Comparison of ENCODE assay signal across 9 mouse cellular contexts in the genomic region with DNA sequence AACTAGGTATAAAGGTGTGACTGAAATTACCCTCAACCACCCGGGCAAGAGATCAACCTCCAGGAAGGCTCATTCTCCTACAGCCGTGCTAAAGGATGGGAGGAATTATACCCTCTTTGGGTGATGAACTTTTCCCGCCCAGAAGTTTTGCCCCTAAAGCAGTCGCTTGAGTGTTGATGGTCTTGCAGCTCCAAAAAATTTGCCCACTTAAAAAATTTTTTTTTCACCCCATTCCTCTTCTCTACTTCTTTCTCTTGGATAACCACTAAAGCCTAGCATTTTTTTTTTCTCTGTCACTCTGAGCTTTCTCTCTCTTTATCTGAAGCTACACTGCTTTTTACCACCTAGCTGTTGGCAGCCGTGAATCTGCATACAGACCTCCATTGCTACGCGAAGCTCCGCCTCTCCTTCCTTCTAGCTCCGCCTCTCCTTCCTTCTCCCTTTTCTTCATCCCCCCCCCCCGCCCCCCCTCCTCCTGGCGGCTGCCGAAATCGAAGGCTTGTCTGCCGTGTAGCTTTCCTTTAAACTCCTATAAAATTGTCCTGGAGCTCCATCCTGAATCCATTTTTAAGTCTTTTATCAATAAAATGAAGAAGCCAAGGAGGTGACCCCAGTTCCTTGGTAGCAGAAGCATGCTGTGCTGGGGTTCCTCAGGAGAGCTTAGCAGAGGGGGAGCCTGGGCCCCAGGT. TPM values are rescaled to one million over a fixed set of nuclear protein-coding genes. Genes with fewer than 3 reads are reported as not detected.
DNase-seq lines count a peak whose midpoint lies in the region; ATAC-seq and TF ChIP-seq lines count a peak whose summit lies in the region.
"Had no signal": no experiment of that assay in that cellular context is flagged by ENCODE, and none has a peak within 500 bp of the region (broad histone marks: within the 10 kb centered on the region; RNA-seq: fewer than 3 reads in every experiment).

No protein-coding gene starts in this region.

- peak overlapping the region; percentile 23 for H3K4me2 ChIP-seq in forebrain, embryonic 14.5 days (ENCODE audit: low read length)
- H3K4me2 ChIP-seq in liver, embryonic 13.5 days: peak overlapping the region; percentile 71
- H3K4me2 ChIP-seq in neural tube, embryonic 15.5 days: peak overlapping the region; percentile 47

- peak overlapping the region; percentile 55; the same call in 1 of the 2 replicates for H3K27ac ChIP-seq in heart, adult 2 months
- H3K27ac ChIP-seq in forebrain, embryonic 14.5 days (ENCODE audit: low read depth, low read length): no peak overlapping the region
- H3K27ac ChIP-seq in liver, embryonic 13.5 days: 0 out of 2 replicates have a peak overlapping the region, but pooled peaks have one; percentile 11
- H3K27ac ChIP-seq in neural tube, embryonic 15.5 days (replicated peaks): no peak overlapping the region

- H3K4me1 ChIP-seq in heart, adult 2 months (ENCODE audit: control insufficient read depth, insufficient read depth, low read length): peaks cover 4% of the 10 kb centered on the region; the same call in 1 of the 2 replicates
- H3K4me1 ChIP-seq in G1E (ENCODE audit: insufficient read depth, low read depth, low read length): peaks cover 44% of the 10 kb centered on the region
- peaks cover 16% of the 10 kb centered on the region for H3K4me1 ChIP-seq in forebrain, embryonic 14.5 days (ENCODE audit: control insufficient read depth, insufficient read depth, low read length)
- H3K4me1 ChIP-seq in liver, embryonic 13.5 days (replicated peaks): peaks cover 30% of the 10 kb centered on the region
- H3K4me1 ChIP-seq in neural tube, embryonic 15.5 days: peaks cover 25% of the 10 kb centered on the region

- ATAC-seq in G1E (ENCODE audit: extremely low read depth, insufficient number of reproducible peaks, low FRiP score, poor library complexity, severe bottlenecking): no peak
- no peak for ATAC-seq in forebrain, embryonic 14.5 days
- peak; percentile 59 for ATAC-seq in liver, embryonic 13.5 days (ENCODE audit: low read depth)
- no peak for ATAC-seq in neural tube, embryonic 15.5 days (ENCODE audit: low FRiP score)
- ATAC-seq: Patski had no signal

- H3K9me3 ChIP-seq in G1E (replicated peaks): peaks cover 10% of the 10 kb centered on the region
- no peaks in the 10 kb centered on the region for H3K9me3 ChIP-seq in forebrain, embryonic 14.5 days (replicated peaks; ENCODE audit: control insufficient read depth, low read length)
- 0 out of 2 replicates have a peak, but pooled peaks cover under 1% of the 10 kb centered on the region for H3K9me3 ChIP-seq in liver, embryonic 13.5 days (replicated peaks)
- no peaks in the 10 kb centered on the region for H3K9me3 ChIP-seq in neural tube, embryonic 15.5 days (replicated peaks)

- H3K4me3 ChIP-seq in heart, adult 2 months: peak overlapping the region; percentile 29; the same call in 1 of the 2 replicates
- peak overlapping the region; percentile 64; the same call in 1 of the 2 replicates for H3K4me3 ChIP-seq in G1E (ENCODE audit: low read depth, low read length)
- 0 out of 2 replicates have a peak overlapping the region, but pooled peaks have one; percentile 3 for H3K4me3 ChIP-seq in forebrain, embryonic 14.5 days (ENCODE audit: low read depth, low read length)
- H3K4me3 ChIP-seq in liver, embryonic 13.5 days (replicated peaks): peak overlapping the region; percentile 52
- H3K4me3 ChIP-seq in neural tube, embryonic 15.5 days (replicated peaks): peak overlapping the region; percentile 10; the same call in 1 of the 2 replicates

- WGBS in heart, adult 2 months: 25% methylated on average over 13 of the region's 14 CpGs
- WGBS in forebrain, embryonic 14.5 days: 26% methylated on average over 14 of the region's 14 CpGs
- 10% methylated on average over 14 of the region's 14 CpGs for WGBS in liver, embryonic 13.5 days (ENCODE audit: insufficient replicate concordance)
- WGBS in neural tube, embryonic 15.5 days: 32% methylated on average over 13 of the region's 14 CpGs

- no peak for TF ChIP-seq EP300 in heart, adult 2 months (IDR thresholded peaks at IDR 0.05; ENCODE audit: insufficient read depth, low read depth, low read length)

- TF ChIP-seq POLR2A in heart, adult 2 months (IDR thresholded peaks at IDR 0.05; ENCODE audit: insufficient read depth, low read depth, low read length): no peak

- intact Hi-C loops in heart, adult 2 months (cut with DNase I): no loop called here
- intact Hi-C loops in heart, postnatal 36 days (cut with DNase I): no loop called here

- no peaks in the 10 kb centered on the region for H3K27me3 ChIP-seq in heart, adult 2 months (ENCODE audit: control insufficient read depth, insufficient read depth, low read length)
- H3K27me3 ChIP-seq in G1E (ENCODE audit: insufficient read depth, low read length): peaks cover 3% of the 10 kb centered on the region; the same call in 1 of the 2 replicates
- no peaks in the 10 kb centered on the region for H3K27me3 ChIP-seq in forebrain, embryonic 14.5 days (replicated peaks; ENCODE audit: control insufficient read depth, insufficient read depth, low read length)
- no peaks in the 10 kb centered on the region for H3K27me3 ChIP-seq in liver, embryonic 13.5 days
- no peaks in the 10 kb centered on the region for H3K27me3 ChIP-seq in neural tube, embryonic 15.5 days (replicated peaks)
- H3K27me3 ChIP-seq: Patski had no signal

- no peaks in the 10 kb centered on the region for H3K79me2 ChIP-seq in heart, adult 2 months (replicated peaks; ENCODE audit: control insufficient read depth, insufficient read depth, low read length)

- no peak for TF ChIP-seq CTCF in heart, adult 2 months (IDR thresholded peaks at IDR 0.05)
- no peak for TF ChIP-seq CTCF in G1E (IDR thresholded peaks at IDR 0.05; ENCODE audit: low read depth, low read length)

- DNase-seq in heart, adult 2 months: no peak
- no peak for DNase-seq in heart, postnatal 36 days
- peak; percentile 19 for DNase-seq in G1E (ENCODE audit: low spot score)
- DNase-seq in forebrain, embryonic 14.5 days (ENCODE audit: low spot score): peak; percentile 43
- no peak for DNase-seq in liver, embryonic 13.5 days
- DNase-seq in left cerebral cortex, adult 18-20 months (ENCODE audit: low spot score in 2 of 2): no peak
- DNase-seq in frontal cortex, postnatal 10 days (ENCODE audit: low spot score in 2 of 2): no peak

- no peaks in the 10 kb centered on the region for H3K36me3 ChIP-seq in heart, adult 2 months (ENCODE audit: control insufficient read depth, insufficient read depth, low read length)
- no peaks in the 10 kb centered on the region for H3K36me3 ChIP-seq in G1E (replicated peaks)
- no peaks in the 10 kb centered on the region for H3K36me3 ChIP-seq in forebrain, embryonic 14.5 days (ENCODE audit: control insufficient read depth, insufficient read depth, low read length)
- H3K36me3 ChIP-seq in liver, embryonic 13.5 days: no peaks in the 10 kb centered on the region
- H3K36me3 ChIP-seq in neural tube, embryonic 15.5 days: no peaks in the 10 kb centered on the region

- H3K9ac ChIP-seq in heart, adult 2 months (ENCODE audit: low read depth, low read length): no peak overlapping the region
- H3K9ac ChIP-seq in forebrain, embryonic 14.5 days (ENCODE audit: low read length): no peak overlapping the region
- H3K9ac ChIP-seq in liver, embryonic 13.5 days: peak overlapping the region; percentile 28; the same call in 1 of the 2 replicates
- H3K9ac ChIP-seq in neural tube, embryonic 15.5 days (replicated peaks): 0 out of 2 replicates have a peak overlapping the region, but pooled peaks have one; percentile 1

RNA-seq across cellular contexts. Expression of a gene that starts 12.3 kb away (rescaled TPM):
- total RNA-seq in heart, adult 2 months (2021): 1 to 10 TPM; 1.6 to 2.1 TPM
- 2.1 TPM in 2 replicates for polyA plus RNA-seq in heart, adult 2 months (2012; rRNA removed)
- 1 to 10 TPM; 1.6 to 2.6 TPM for total RNA-seq in heart, postnatal 36 days (2021)
- total RNA-seq in G1E (2014; fragmentation: Nextera tagmentation): 0.63 TPM in 1 of 2 replicates, not detected in the other
- 0.16 and 0.17 TPM in 2 replicates for total RNA-seq in G1E (2017)
- polyA plus RNA-seq in G1E (2012): 0.03 and 0.09 TPM in 2 replicates
- 0.95 and 0.96 TPM in 2 replicates for polyA plus RNA-seq in forebrain, embryonic 14.5 days (2014; fragmentation: Nextera tagmentation; extraction: Ambion mirVana)
- polyA plus RNA-seq in liver, embryonic 13.5 days (2015; fragmentation: Nextera tagmentation; extraction: Ambion mirVana): 0.59 and 0.94 TPM in 2 replicates
- polyA plus RNA-seq in neural tube, embryonic 15.5 days (2015; fragmentation: Nextera tagmentation; extraction: Ambion mirVana): 0.97 and 2.5 TPM in 2 replicates
- total RNA-seq in left cerebral cortex, adult 18-20 months (2021): under 1 TPM; 0.28 to 0.37 TPM

Comparison
In these comparisons a context has a peak if more than half of its experiments do, and no peak if none do; other contexts are left out.
1. DNase-seq: peak in G1E (single experiment) and forebrain, embryonic 14.5 days (single experiment); none in heart, adult 2 months (0 of 2), heart, postnatal 36 days (0 of 2), liver, embryonic 13.5 days (single experiment), left cerebral cortex, adult 18-20 months (0 of 2) and frontal cortex, postnatal 10 days (0 of 2).
2. H3K27ac ChIP-seq: peak in heart, adult 2 months (single experiment) and liver, embryonic 13.5 days (single experiment); none in forebrain, embryonic 14.5 days (single experiment) and neural tube, embryonic 15.5 days (single experiment).
3. H3K4me3 ChIP-seq: peak in every context shown above with its lines; median percentile 64 in G1E; 52 in liver, embryonic 13.5 days; 29 in heart, adult 2 months; 10 in neural tube, embryonic 15.5 days; 3 in forebrain, embryonic 14.5 days.
4. H3K9ac ChIP-seq: peak in liver, embryonic 13.5 days (single experiment) and neural tube, embryonic 15.5 days (single experiment); none in heart, adult 2 months (single experiment) and forebrain, embryonic 14.5 days (single experiment).
5. Peak in every context shown above with its lines, with median percentiles within 50 percentile points of each other: H3K4me2 ChIP-seq.